Mouse (Mus musculus): ENCODE measurements at regions not wholly inside any gene's neighbourhood (a gene's known extent, or its start where the extent isn't known, plus 50 kb on each side); places are given as distances from the start of the nearest gene placed in this dataset.

DNA sequence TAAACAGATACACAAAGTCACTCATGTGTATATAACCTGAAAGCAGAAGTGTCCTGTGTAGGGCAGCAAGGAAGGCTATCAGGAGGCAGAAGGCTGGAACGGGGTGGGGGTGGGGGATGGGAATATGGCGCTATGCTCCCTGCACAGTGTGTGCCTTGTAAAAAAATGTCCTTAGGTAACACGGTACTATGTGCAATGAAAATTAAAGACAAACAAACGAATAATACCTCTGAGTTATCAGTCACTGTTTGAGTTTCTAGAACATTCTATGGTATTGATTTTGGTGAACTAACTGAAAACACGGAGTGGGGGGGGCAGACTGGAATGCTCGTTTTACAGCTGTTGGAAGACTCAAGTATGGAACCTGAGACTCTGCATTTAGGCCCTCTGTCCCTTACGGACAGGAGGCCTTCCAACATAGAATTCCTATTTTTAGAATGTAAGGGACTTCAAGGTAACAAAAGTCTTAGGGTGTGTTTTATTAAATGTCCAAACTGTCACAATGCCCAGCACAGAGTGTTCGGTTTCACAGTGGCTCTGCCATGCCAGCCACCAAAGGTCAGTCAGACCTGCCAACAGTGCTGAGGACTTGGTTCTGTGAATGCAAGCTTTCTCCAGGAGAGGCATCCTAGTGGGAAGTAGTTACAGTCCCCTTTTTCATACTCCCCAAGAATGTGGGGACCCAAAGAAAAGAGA is 240.6 kb downstream of the Ano6 start:
- DNase-seq: peak; percentile 91

DNA sequence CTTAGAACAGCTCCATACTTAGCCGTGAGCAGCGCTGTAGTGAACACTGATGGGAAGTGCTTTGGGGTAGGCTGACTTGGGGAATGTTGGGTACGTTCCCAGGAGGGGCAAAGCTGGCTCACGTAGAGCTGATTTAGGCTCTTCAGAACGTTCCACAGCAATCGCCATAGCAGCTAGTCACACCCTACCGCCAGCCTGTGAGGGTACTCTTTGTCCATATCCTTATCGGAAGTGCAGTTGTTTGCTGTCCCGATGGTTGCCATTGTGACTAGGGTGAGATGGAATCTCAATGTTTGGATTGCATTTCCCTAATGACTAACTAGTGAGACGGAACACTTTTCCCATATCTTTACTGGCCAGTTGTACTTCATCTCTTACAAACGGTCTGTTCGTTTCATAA is 244.6 kb downstream of the Ano6 start:
- DNase-seq: no peak

DNA sequence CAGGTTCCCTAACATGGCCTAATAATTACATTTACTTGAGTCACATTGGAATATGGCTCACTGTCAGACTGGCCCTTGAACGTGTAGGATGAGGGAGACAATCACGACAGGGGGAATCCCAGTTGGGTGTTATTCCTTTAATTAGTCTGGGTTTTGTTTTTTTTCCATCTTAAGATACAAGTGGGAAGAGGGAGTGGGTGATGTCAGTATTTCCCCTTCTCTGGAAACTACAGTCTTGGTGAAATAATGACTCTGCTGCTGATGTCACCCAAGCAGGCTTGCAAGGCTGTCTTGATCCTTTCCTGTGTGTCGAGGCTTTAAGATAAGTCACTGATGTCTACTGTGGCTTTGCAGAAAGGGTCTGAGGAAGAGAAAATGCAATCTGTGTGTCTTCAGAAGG is 241.8 kb upstream of the Arid2 start:
- no peak for DNase-seq

DNA sequence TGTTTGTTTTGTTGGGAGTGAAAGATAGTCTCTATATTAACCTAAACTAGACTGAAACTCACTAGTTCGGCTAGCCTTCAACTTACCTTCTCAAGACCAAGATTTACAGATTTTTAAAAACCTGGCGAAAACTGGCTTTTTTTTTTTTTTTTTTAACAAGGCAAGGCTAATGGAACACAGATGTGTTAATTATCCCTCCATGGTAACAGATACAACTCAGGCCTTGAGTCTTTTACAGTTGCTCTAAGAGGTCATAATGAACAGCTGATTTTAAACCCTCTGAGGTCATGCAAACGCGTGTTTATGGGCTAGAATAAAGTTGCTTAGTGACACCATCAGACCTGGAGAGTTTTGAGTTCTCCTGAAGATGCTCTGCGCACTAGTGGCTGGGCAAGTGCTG is 240.7 kb upstream of the Arid2 start:
- DNase-seq: no peak

DNA sequence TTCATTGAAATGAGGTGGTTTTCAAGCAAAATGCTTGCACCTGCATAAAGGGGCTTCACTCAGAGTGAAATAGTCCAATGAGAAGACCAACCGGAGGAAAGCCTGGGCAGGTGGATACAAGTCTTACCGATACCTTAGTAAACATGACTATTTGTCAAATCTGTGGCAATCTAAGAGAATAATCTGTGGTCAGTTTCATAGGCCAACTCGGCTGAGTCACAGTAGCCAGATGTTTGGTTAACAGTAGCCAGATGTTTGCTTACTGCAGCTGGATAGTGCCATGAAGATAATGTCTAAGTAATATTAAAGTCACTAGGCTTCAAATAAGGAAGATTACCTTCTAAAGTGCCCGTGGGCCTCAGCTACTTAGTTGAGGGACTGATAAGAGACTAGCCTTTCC is 236.9 kb upstream of the Arid2 start:
- no peak for DNase-seq

DNA sequence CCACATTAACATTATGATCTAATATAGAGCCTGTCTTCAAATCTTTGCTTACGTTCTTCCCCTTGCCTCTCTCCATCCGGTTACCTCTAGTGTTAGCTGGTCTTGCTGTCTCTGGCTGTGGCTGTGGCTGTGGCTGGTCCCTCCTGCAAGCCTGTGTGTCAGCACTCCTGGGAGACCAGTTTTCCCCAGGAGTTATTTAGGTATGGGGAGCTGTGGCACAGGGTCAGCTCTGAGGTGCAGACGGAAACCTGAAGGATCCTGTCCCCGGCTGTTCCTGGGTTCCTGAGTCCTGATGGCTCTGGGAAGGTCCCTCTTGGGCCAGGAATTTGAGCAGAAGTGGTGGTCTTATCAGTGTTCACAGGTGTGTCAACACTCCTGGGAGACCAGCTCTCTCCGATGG is 234.7 kb upstream of the Arid2 start:
- no peak for DNase-seq

DNA sequence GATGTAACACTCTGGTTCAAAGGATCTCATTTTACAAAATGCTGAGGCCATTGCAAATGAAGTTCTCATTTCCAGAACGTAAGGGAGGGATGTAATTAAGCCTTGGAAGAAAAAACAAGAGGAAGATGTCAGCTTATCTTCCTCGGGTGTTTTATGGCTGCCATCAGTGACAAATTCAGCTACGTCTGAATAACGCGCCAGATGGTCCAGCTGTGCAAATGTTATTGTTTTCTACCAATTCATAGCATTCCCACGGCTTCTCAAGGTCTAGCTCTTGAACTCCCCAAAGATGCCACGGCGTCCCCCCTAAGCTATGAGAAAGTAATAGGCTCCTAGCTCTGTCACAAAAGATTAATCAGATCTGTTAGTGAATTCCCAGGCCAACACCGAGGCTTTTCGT is 232.0 kb upstream of the Arid2 start:
- DNase-seq: peak; percentile 55

DNA sequence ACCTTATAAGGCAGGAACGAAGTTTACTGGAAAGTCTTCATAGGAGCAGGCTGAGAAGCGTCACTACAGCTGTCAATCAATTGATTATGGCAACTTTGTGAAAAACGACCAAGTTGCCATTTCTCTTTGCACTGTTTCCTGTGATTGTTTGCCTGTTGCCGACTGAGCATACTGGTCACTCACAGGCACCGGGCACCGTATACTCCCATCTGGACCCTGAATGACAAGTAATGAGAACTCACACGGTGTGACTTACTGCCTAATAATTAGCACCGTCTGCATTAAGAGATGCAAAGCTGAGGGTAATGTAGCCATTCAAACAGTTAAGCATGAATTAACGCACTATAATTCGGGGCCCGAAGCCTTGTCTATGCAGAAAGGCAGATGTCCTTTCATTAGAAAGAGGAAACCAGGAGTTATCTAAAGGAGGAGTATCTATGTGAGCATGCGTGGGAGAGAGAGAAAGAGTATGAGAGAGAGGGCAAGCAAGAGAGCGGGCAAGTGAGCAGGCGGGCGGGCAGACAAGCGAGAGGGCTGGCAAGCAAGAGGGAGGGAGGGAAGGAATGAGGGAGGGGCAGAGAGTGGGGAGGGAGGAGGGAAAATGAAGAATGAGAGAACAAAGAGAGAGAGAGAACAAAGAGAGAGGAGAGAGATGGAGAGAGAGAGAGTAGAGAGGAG is 231.4 kb upstream of the Arid2 start:
- DNase-seq: peak; percentile 50

DNA sequence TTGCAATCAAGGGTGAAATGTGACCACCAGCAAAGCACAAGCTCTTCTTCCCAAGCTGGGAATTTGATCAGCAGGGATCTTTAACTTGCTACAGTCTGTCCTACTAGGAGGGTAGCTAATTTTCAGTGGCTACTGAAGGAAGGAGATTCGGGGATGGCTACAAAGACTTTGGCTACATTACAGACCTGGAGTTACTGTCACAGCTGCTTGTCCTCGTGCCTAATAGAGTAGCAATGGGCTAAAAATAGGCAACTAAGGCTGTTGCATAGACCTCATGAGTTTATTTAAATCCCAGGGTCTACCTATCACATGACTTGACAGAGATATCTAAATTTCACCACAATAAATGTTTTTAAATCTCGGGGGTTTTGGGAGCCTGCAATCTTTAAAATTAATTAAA is 227.7 kb upstream of the Arid2 start:
- peak; percentile 85 for DNase-seq

DNA sequence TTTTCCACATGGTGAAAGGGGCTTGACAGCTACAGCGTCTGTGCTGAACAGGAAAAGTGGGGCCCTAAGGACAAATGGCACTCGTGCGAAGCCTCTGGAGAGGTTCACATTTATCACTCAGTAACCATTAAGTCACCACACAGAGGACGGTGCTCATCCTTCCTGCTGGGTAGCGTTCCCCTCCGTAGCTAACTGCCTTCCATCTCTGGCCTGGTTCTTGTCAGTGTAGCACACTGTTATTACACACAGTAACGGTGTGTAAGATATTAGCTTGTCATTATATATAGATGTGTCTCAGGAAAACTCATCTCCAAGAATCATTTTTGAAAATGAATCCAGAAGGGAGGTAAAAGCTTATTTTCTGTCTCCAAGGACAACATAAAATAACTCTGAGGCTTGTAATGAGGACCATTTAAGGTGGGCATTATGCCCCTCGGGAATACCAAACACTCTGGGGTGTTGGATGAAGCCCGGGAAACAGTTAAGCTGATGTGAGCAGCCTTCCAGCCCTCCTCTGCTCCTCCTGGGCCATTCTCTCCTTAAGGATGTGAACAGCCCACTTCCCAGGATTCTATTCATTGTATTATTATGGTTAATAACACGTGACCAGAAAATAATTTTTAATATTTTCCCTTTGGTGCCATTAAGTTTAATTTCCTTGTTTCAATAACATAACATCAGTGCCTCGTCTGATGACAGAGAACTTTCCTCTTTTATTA is 222.7 kb upstream of the Arid2 start:
- DNase-seq: no peak

DNA sequence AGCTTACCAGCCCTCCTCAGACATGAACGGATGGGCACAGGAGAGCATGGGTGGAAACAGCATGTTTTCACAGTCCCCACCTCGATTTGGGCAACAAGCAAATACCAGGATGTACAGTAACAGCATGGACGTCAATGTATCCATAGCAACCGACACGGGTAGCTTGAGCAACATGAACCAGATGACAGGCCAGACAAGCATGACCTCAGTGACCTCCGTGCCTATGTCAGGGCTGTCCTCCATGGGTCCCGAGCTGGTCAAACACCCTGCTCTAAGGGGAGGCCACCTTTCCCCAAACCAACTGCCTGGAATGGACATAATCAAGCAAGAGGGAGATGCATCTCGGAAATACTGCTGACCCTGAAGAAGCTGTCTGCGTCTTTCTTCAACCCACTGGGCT is 211.7 kb upstream of the Arid2 start:
- peak; percentile 53 for DNase-seq

DNA sequence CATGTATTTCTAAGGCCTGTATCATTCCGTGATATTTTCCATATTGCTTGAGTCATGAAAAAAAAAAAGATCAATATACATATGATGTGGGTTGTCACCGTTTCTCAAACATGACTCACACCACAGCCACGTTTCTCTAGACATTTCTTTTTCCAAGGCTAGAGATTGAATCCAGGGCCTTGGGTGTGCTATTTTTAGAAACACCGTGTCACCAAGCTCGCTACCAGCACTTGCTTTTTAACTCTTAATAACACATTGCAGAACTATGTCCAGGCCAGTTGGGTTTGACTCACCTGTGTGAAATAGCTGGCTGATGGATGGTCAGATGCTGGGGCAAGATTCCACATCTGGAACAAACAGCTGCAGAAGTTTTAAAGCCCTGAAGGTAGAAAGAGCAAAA is 209.6 kb upstream of the Arid2 start:
- DNase-seq: no peak

DNA sequence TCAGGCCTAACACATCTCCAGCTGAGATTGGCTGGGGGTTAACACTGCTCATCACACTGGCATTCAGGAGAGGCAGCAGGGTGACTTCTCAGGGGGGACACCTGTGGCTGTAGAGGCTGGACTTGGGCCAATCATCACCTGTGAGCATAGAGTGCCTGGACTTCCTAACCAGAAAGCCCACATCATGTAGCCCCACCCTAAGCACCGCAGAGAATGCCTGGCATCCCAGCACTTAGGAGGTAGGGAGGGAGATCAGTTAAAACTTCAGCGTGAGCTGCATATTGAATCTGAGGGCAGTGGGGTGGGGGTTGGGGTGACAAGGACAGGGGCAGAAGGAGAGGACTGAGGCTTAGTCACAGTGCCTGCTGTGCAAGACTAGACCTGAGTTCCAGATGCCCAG is 208.7 kb upstream of the Arid2 start:
- peak; percentile 37 for DNase-seq

DNA sequence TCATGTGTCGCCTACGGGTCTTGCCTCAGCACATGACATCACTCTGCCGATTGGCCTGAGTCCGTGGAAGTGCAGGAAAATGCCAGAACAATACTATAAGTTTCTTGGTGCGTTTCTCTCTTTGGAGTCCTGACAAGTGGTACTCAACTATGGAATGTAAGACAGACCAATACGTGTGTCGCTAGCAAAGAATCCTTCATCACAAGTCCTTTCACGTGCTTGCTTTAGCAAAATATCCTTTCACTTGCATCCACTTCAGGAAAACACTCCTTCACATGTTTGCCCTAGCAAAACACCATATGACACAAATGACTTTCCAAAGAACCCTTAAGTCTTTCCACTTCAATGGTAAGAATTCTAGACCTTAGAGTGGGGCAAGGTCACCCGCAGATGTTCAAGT is 197.6 kb upstream of the Arid2 start:
- DNase-seq: no peak

DNA sequence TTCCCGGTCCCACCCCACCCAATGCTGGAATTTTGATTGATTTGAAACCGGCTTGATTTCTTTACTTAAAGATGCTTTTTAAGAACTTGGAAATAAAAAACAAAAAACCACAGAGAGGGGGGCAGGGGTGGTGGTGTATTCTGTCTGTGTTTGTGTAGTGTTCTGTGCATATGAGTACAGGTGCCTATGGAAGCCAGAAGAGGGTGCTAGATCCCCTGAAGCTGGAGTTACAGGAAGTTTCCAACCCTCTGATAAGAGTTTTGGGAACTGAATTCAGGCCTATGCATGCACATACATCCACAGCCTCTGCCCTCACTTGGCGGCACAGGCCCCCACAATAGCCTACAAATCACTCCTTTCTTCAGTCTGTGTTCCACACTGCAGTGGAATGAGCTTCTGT is 190.9 kb upstream of the Arid2 start:
- peak; percentile 74 for DNase-seq

DNA sequence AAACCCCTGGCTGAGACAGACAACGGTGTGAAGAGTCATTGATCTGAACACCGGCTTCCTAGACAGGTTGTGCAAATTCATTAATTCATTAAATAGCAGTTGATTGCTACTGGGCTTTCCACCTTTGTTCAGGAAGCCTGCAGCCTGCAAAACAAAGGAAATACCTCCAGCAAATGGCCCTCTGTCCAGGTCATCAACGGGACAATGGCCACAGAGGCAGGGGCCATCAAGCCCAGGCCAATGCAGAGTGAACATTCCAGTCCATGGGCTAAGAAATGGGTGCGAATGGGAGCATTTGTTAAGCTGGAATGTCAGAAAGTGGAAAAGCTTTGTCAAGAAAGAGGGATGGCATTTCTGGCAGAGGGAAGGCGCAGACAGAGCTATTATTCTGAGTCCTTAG is 188.5 kb upstream of the Arid2 start:
- DNase-seq: peak; percentile 93

DNA sequence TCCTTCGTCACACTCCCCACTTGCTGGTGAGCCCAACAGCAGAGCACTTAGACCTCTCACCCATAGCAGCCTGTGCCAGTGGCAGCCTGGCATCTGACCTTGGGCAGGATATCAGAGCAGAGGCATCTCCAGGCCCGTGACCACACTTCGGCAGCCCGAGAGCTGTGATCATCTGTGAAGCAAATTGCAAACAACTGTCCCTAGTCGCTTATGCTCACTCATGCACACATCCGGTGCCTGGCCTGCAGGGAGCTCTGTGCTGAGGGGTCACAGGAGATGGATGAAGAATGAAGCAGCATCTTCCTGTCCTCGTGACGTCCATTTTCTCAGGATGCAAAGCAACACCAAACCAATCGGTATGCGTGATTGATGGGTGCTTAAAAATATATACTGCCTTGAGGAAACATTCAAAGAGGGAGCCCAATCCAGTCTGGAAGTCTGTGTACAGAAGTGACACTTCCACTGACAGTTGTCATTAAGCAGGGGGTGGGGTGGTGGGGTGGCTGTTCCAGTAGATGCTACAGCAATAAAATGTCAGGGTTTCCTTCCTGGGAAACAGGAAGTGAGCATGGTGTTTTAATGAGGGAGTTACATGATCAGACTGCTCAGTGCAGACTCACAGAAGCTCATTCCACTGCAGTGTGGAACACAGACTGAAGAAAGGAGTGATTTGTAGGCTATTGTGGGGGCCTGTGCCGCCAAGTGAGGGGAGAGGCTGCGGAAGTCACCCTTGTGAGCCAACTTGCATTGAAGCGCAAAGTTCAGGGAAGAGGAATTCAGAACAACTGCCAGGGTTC is 187.3 kb upstream of the Arid2 start:
- peak; percentile 87 for DNase-seq

DNA sequence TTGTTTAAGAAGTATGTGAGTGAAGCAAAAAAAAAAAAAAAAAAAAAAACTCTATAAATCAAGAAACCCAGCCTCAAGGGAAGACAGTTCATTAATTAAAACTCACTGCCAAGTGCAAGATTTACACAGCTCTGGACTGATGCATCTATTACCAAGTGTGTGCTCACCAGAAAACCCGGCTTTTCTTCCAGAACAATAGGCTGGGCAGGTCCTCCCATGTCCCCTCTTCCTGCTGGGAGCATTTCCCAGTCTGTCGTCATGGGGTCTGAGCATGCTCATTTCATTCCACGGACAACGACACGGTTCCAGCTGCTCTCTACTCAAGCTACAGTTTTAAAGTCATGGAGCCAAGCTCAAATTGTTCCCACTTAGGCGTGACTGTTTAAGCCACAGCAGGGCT is 183.6 kb upstream of the Arid2 start:
- peak; percentile 96 for DNase-seq

DNA sequence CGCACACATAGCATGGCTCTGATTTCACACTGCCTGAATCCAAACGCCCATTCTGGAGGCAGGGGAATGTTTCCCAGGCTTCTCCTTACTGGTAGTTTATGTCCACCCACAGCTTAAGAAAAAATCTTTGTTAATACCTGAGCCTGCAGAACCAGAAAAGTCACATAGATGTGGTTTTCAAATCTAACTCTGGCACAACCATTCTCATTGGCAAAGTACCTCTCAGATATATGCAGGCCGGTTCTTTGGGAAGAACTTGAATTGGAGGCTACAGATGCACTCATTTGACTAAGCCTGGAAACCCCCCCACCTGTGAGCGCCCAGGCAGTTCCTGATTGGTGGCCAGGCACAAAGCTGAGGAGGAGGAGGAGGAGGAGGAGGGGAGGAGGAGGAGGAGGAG is 179.8 kb upstream of the Arid2 start:
- DNase-seq: no peak

DNA sequence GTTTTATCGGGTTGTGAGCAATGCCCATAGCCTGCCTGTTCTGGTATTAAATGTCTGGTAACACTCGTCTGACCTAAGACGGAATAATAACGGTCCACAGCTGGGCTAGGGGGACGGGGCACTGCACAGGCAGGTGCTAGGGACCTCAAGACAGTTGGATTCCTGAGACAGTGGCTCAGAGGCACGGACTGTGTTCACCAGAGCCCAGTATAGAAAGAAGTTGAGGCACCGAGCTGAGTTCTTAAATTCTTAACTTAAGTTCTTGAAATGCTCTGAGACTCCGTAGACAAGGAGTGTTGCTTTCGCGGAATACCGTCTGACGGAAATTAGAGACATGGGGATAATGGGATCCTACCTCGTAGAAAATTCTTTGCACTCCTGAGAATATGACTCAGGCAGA is 174.2 kb upstream of the Arid2 start:
- DNase-seq: peak; percentile 74

DNA sequence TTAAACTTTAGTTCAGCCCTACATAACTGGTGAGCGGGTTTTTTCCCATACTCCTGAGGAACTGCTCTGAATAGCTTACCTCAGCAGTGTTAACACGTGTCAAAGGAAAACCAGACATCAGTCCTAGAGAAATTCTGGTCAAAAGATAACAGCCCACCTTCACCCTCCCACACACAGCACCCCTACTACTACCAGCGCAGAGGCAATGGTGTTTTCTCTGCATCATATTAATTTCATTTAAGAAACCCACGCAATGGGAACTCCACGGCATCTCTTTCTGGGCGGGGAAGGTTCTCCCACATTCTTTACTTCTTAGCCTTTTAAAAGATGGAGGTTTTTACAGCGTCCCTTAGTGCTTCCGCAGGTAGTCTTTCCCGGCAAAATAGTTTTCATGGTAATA is 172.7 kb upstream of the Arid2 start:
- DNase-seq: peak; percentile 58

DNA sequence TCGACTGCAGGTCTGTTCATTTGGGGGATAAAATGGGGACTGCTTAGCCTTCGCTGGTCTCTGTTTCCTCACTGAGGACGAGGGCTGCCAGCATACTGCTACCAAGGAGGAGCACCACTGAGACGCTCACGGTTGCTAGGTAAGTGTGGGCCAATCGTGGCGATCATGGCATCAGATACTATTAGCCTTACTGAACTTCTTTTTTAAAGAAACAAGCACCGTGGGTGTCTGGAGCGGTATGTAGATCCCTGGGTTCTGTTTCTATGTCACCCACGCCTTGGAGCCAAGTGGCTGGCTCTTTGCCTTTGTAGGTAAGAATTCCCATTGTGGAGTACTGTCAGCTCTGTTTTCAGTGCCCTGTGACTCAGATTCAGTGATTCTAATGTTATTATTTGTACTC is 172.1 kb upstream of the Arid2 start:
- peak; percentile 73 for DNase-seq

DNA sequence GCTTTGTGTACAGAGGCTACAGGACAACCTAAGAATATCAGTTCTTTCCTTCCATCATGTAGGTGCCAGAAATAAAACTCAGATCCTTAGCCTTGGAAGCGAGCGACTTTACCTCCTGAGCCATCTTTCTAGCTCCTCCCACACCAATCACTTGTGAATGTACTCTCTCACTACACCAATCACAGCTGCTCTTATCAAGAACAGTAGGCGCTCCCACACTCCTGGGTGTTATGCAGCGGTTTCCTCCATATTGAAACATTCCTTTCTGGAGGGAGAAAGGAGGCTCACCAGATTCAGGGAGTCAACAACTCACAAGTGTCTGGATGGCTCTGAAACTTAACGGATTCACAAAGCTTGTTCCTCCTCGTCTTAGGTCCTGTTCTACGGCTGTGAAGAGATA is 168.1 kb upstream of the Arid2 start:
- peak; percentile 56 for DNase-seq

DNA sequence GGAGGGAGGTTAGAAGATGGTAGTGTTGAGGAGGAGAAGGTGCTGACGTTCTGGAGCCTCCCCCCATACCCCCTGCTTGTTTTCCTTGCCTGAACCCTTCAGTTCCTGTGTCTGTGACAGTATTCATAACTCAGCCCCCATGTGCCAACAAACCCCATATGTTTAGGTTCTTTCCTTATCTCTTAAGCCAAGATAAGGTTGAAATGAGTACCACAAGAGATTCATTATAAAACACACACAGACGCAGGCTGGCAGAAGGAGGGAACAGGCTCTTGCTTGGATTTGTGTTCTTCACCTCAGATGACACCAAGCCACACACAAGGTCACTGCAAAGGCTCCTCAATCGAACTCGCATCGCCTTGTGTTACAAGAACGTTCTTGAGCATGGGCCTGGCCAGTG is 162.9 kb upstream of the Arid2 start:
- DNase-seq: peak; percentile 28

All from heart, adult 11 months (tissue).